Mouse (Mus musculus): ENCODE data around the gene Gsc2. TPM values are rescaled to one million over a fixed set of nuclear protein-coding genes. Genes with fewer than 3 reads are reported as not detected.

The Gsc2 gene
- total and polyA plus RNA-seq, 2 experiments from 2014 or later, result 0.31 TPM; not detected in 1

DNA sequence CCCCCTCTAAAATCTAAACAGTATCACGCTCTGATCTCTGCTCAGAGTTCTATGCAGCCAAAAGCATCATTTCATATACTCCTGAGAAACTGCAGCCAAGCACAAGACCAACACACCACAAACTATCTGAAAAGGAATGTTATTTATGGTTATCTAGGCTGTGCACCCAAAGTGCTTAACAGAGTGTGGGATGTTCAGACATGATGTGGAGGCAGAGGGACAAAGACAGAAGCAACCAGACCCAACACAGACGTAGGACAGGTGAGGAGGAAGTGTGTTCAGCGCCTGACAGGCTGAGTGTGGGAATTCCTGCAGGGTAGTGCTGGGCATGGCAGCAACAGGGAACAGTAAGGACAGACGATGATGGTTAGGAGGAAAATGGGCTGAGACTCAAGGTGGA, 35.3 kb downstream of the Gsc2 start:
- Histone ChIP-seq H3K27ac (ENCODE audit: low read depth, low read length) (no peak overlapping the region), H3K4me3 (ENCODE audit: low read depth, low read length) (no peak overlapping the region), H3K9ac (replicated peaks; ENCODE audit: low read length, poor library complexity, severe bottlenecking) (no peak overlapping the region), H3K9me3 (ENCODE audit: low read length) (no peaks in the 10 kb centered on the region), H3K4me1 (ENCODE audit: insufficient read depth, low read length) (no peaks in the 10 kb centered on the region), H3K27me3 (ENCODE audit: insufficient read depth, low read length) (no peaks in the 10 kb centered on the region), H3K36me3 (ENCODE audit: insufficient read depth, low read length) (0 out of 2 replicates have a peak, but pooled peaks cover 5% of the 10 kb centered on the region), H3K4me2 (ENCODE audit: low read depth, low read length, poor library complexity, severe bottlenecking) (no peak overlapping the region)
- ATAC-seq (ENCODE audit: low FRiP score) (no peak), DNase-seq (ENCODE audit: low spot score) (no peak)
- TF ChIP-seq CTCF (IDR thresholded peaks at IDR 0.05), result no peak
- WGBS, result 92% methylated on average over 4 of the region's 4 CpGs

DNA sequence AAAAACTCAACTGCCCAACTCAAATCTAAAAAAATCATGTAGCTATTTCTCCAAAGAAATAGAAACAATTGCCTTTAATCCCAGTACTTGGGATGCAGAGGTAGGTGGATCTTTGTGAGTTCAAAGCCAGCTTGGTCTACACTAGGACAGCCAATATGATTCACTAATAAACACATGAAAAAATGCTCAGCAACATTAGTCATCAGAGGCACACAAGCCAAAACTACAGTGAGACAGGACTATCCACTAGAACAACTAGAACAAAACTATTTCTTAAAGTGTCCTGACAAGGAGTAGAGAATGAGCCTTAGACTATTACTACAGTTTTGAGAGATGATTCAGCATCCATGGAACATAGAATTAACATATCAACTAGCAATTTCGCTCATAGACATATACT, 38.8 kb downstream of the Gsc2 start:
- Histone ChIP-seq H3K27ac (ENCODE audit: low read depth, low read length) (no peak overlapping the region), H3K9ac (replicated peaks; ENCODE audit: low read length, poor library complexity, severe bottlenecking) (no peak overlapping the region), H3K27me3 (ENCODE audit: insufficient read depth, low read length) (no peaks in the 10 kb centered on the region), H3K4me1 (ENCODE audit: insufficient read depth, low read length) (no peaks in the 10 kb centered on the region), H3K4me3 (ENCODE audit: low read depth, low read length) (no peak overlapping the region), H3K36me3 (ENCODE audit: insufficient read depth, low read length) (peaks cover 8% of the 10 kb centered on the region), H3K4me2 (ENCODE audit: low read depth, low read length, poor library complexity, severe bottlenecking) (no peak overlapping the region), H3K9me3 (ENCODE audit: low read length) (no peaks in the 10 kb centered on the region)
- 93% methylated on average over 1 of the region's 1 CpGs for WGBS
- DNase-seq (ENCODE audit: low spot score) (no peak), ATAC-seq (ENCODE audit: low FRiP score) (no peak)
- no peak for TF ChIP-seq CTCF (IDR thresholded peaks at IDR 0.05)

DNA sequence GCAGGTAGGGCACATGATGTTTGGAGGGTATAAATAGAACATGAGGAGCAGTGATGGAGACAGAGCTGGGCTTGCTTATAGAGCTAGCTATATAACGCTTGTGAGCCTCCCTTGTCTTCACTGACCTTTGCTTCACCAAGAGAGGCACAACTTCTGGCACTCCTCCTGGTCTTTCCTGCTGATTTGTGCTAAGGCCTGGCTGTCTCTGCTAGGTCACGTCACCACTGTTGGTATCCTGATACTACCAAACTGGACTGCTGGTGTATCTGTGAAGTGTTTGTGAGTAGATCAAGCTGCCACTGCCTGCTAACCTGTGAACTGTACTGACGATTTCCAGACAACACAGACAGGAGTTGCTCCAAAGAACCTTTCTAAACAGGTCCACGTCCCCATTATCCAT, 39.7 kb downstream of the Gsc2 start:
- no peak for DNase-seq (ENCODE audit: low spot score)
- Histone ChIP-seq H3K36me3 (ENCODE audit: insufficient read depth, low read length) (peaks cover 9% of the 10 kb centered on the region), H3K4me2 (ENCODE audit: low read depth, low read length, poor library complexity, severe bottlenecking) (no peak overlapping the region), H3K9me3 (ENCODE audit: low read length) (no peaks in the 10 kb centered on the region), H3K27me3 (ENCODE audit: insufficient read depth, low read length) (no peaks in the 10 kb centered on the region), H3K27ac (ENCODE audit: low read depth, low read length) (no peak overlapping the region), H3K4me3 (ENCODE audit: low read depth, low read length) (no peak overlapping the region), H3K9ac (replicated peaks; ENCODE audit: low read length, poor library complexity, severe bottlenecking) (no peak overlapping the region), H3K4me1 (ENCODE audit: insufficient read depth, low read length) (no peaks in the 10 kb centered on the region)
- WGBS, result 94% methylated on average over 4 of the region's 4 CpGs
- no peak for TF ChIP-seq CTCF (IDR thresholded peaks at IDR 0.05)
- no peak for ATAC-seq (ENCODE audit: low FRiP score)

DNA sequence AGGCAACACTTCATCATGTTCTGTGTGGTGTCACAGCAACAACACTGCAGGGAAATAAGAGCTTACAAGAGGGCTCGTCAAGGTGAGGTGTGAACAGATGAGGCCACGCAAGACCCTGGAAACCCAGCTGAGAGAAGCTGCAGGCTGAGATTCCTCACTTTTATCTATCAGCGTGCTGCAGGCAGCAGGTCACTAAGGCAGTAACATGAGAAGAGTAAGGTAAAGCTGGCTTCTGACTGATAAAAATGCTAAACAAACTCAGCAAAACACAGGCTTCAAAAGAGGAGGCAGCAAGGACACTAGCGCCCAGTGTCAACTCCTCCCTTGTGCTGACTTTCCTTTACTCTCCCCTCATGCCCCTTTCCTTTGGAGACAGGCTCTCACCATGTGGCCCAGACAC, 41.9 kb downstream of the Gsc2 start:
- Histone ChIP-seq H3K9me3 (ENCODE audit: low read length) (no peaks in the 10 kb centered on the region), H3K4me3 (ENCODE audit: low read depth, low read length) (no peak overlapping the region), H3K27ac (ENCODE audit: low read depth, low read length) (no peak overlapping the region), H3K4me1 (ENCODE audit: insufficient read depth, low read length) (no peaks in the 10 kb centered on the region), H3K9ac (replicated peaks; ENCODE audit: low read length, poor library complexity, severe bottlenecking) (no peak overlapping the region), H3K36me3 (ENCODE audit: insufficient read depth, low read length) (peaks cover 19% of the 10 kb centered on the region), H3K27me3 (ENCODE audit: insufficient read depth, low read length) (no peaks in the 10 kb centered on the region), H3K4me2 (ENCODE audit: low read depth, low read length, poor library complexity, severe bottlenecking) (no peak overlapping the region)
- WGBS, result 66% methylated on average over 4 of the region's 4 CpGs
- no peak for ATAC-seq (ENCODE audit: low FRiP score)
- TF ChIP-seq CTCF (IDR thresholded peaks at IDR 0.05), result no peak
- no peak for DNase-seq (ENCODE audit: low spot score)

DNA sequence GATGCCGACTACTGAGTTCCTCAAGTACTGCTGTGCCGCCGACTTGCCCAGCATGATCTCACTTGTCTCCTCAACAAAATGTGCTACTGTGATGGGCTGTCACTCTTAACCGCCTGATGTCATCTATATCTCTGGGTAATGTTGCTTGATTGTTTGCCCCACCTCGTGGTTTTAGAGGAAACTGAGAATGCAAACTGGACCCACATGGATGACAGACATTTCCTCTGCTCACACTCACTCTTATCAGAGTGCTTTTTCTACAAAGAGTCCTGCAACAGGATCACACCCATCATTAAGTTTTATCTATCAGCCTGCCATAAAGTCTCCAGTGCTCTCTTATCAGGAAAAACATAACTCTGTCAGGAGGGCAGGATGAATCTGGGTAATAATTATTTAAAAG, 43.6 kb downstream of the Gsc2 start:
- Histone ChIP-seq H3K4me2 (ENCODE audit: low read depth, low read length, poor library complexity, severe bottlenecking) (no peak overlapping the region), H3K4me3 (ENCODE audit: low read depth, low read length) (no peak overlapping the region), H3K9ac (replicated peaks; ENCODE audit: low read length, poor library complexity, severe bottlenecking) (no peak overlapping the region), H3K36me3 (ENCODE audit: insufficient read depth, low read length) (peaks cover 19% of the 10 kb centered on the region), H3K27me3 (ENCODE audit: insufficient read depth, low read length) (no peaks in the 10 kb centered on the region), H3K9me3 (ENCODE audit: low read length) (no peaks in the 10 kb centered on the region), H3K4me1 (ENCODE audit: insufficient read depth, low read length) (no peaks in the 10 kb centered on the region), H3K27ac (ENCODE audit: low read depth, low read length) (no peak overlapping the region)
- 87% methylated on average over 5 of the region's 5 CpGs for WGBS
- ATAC-seq (ENCODE audit: low FRiP score), result no peak
- TF ChIP-seq CTCF (IDR thresholded peaks at IDR 0.05), result no peak
- DNase-seq (ENCODE audit: low spot score), result no peak

DNA sequence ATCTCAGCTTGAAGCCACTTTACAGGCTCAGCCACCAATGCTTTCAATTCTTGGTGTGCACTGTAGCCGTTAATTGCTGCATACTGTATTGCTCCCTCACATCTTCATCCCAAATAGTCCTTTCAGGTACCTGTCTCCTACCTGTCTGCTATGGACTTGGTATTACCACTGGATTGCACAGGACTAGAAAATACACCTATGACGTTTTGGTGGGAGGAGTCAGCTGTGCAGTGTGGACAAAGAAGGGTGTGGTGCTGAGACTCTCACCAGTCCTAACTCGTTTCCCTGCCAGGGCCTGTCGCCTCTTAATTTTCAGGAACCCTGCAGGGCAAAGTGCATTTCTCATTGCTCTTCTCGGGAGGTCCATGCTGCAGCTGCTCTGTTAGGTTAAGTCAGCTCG, 49.1 kb downstream of the Gsc2 start:
- Histone ChIP-seq H3K9ac (replicated peaks; ENCODE audit: low read length, poor library complexity, severe bottlenecking) (no peak overlapping the region), H3K27me3 (ENCODE audit: insufficient read depth, low read length) (no peaks in the 10 kb centered on the region), H3K36me3 (ENCODE audit: insufficient read depth, low read length) (peaks cover 13% of the 10 kb centered on the region; the same call in 1 of the 2 replicates), H3K9me3 (ENCODE audit: low read length) (no peaks in the 10 kb centered on the region), H3K4me3 (ENCODE audit: low read depth, low read length) (no peak overlapping the region), H3K4me1 (ENCODE audit: insufficient read depth, low read length) (no peaks in the 10 kb centered on the region), H3K27ac (ENCODE audit: low read depth, low read length) (no peak overlapping the region), H3K4me2 (ENCODE audit: low read depth, low read length, poor library complexity, severe bottlenecking) (no peak overlapping the region)
- WGBS, result 76% methylated on average over 6 of the region's 6 CpGs
- DNase-seq (ENCODE audit: low spot score), result peak; percentile 26
- TF ChIP-seq CTCF (IDR thresholded peaks at IDR 0.05), result no peak
- ATAC-seq (ENCODE audit: low FRiP score), result no peak
